Mouse (Mus musculus) effector memory CD4-positive, alpha-beta T cell, adult 7 months (primary cell): ENCODE measurements around the gene Gm3139. TPM values are rescaled to one million over a fixed set of nuclear protein-coding genes. Genes with fewer than 3 reads are reported as not detected.

ENCODE experiments used
- polyA plus RNA-seq: library from polyadenylated mRNA; unstranded; fragments of 100-300 nt; shearing (Covaris generic); gene quantifications from one replicate; pipeline ENCODE4 v1.2.1, GENCODE M21; 2017

The Gm3139 gene
- 1.8 TPM for polyA plus RNA-seq

DNA sequence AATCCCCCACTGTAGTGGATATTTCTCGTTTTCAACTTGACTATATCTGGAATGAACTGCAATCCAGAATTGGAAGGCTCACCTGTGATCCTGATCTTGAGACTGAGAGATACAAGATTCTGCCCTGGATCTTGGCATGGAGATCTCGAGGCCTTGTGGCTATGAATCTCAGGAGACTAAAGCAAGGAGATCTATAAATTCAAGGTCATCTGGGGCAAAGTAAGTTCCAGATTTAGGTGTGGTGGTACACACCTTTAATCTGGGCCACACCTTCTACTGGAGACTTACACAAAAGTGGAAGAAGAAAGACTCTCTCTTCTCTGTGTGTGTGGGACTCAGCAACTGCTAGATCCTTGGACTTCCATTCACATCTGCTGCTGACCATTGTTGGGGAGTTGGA is at the start of gene Gm3139:
Gm3139 (plus strand) TSS at position 301 of the 400 bp plus-strand sequence.

Other genes with a start within 250 kb of the Gm3139 start
- not detected for gene A430089I19Rik, start 219.5 kb upstream of the Gm3139 start, polyA plus RNA-seq
- gene Gm6502, start 211.9 kb upstream of the Gm3139 start, polyA plus RNA-seq = 0.60 TPM
- not detected for gene AA792892, start 186.5 kb upstream of the Gm3139 start, polyA plus RNA-seq
- gene Gm7682, start 80.5 kb upstream of the Gm3139 start, polyA plus RNA-seq = 0.62 TPM
- gene Gm3147, start 90.1 kb downstream of the Gm3139 start, polyA plus RNA-seq = not detected
- 0.85 TPM for gene Gm6509, start 97.7 kb downstream of the Gm3139 start, polyA plus RNA-seq
- gene Gm6205, start 122.1 kb downstream of the Gm3139 start, polyA plus RNA-seq = 1.2 TPM